Mouse (Mus musculus) spleen, adult 2 months (tissue): Measurements from ENCODE around the gene Med31.

Source experiments
- CTCF ChIP-seq: fragments of 200-500 bp; IDR thresholded peaks from 2 replicates; pipeline ENCODE4 v1.5.1; 2011; ENCODE audit warnings: mild to moderate bottlenecking, inconsistent platforms; ENCODE audit not compliant: insufficient read depth, insufficient read length, insufficient replicate concordance; ENCODE audit errors: extremely low read depth
- POLR2A ChIP-seq: fragments of 200-500 bp; IDR thresholded peaks from 2 replicates; pipeline ENCODE4 v1.6.1; 2011; ENCODE audit warnings: low read depth, low read length, inconsistent platforms

DNA sequence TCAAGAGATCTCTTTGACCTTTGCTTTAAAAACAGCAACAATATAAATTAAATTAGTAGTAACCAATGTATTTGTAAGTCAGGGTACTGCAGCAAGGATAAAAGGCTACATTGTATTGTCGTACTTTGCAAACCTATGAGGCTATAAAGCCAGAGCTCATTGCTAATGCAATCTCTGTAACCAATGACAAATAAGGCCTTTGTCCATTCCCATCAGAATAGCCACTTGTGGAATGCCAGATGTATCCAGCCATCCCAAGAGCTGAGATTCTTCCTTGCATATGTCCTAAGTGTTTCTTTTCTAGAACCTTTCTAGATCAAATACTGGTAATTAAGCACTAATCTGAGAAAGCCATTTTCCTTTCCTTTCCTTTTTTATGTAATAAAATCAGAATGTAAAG, 24.5 kb downstream of the Med31 start:
- TF ChIP-seq POLR2A (no peak), CTCF (no peak)
